Mouse (Mus musculus): ENCODE results near the gene Chrm4.
A peak's percentile ranks its signal among the peaks of the same experiment; 100 is the strongest.

The Chrm4 gene

DNA sequence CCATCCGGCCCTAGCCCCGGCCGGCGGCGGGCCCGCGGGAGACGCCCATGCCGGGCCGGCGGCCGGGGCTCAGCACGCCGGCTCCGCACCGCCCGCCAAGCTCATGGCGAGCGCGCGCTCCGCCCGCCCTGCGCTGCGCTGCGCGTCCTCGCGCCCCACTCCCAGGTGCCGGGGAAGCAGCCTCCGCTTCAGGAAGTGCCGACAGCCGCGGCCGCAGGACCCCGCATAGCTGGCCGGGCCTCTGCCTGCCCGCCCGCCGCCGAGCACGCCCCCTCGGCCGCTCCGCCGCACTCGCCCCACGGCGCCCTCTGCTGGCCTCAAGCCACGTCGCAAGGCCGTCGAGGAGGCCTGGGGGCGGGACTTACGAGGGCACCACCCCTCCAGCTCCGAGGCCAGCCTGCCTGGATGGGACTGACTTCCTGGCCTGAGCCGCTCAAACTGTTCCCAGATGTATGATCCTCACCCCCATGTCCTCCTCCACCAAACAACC, 36.4 kb downstream of the Chrm4 start:
- peak; percentile 90 to 96 for DNase-seq (ENCODE audit: low spot score in 2 of 2)

DNA sequence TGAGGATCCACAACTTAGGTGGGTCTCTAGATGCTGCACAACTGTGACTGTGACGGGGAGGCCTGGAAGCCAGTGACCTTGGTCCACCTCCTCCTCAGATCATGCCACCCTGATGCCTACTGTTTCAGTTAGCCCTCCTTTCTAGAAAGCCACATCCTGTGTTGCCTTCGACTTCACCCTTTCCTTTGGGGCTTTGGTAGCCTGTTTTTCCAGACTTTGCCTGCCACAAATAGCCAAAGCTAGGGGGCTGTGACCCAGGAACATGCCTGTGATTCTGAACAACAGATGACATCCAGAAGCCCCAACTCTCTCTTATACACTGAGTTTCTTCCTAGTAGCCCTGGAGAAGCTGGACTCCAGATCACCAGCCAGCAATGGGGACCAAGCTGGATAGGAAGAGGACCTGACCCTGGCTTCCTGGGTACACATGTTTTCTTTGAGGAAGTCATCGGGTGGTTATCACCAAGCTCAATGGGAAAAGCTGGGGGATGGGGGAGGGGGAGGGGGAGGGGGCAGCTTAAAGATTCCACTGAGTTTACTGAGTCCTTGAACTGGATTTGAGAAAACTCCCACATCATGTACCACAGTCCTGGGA, 37.7 kb downstream of the Chrm4 start:
- no peak for DNase-seq (ENCODE audit: low spot score in 2 of 2)

DNA sequence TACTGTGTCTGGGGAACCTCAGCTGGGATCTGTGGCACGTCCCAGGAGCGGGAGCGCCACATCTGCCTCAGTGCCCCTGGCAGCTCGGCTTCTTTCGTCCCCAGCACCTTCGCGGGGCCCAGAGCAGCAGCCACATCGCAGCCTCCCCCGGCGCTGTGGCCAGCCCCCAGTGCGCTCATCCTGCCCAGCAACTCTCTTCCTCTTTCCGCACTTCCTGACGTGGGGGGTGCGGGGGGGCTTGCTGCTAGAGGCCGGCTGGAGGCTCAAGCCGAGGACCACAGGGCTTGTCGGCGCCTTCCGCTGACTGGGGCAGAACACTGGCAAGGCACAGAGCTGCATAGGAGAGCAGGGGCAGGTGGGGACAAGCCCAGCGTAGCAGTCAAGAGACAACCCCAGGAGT, 38.4 kb downstream of the Chrm4 start:
- peak; percentile 54 to 61 for DNase-seq (ENCODE audit: low spot score in 2 of 2)

DNA sequence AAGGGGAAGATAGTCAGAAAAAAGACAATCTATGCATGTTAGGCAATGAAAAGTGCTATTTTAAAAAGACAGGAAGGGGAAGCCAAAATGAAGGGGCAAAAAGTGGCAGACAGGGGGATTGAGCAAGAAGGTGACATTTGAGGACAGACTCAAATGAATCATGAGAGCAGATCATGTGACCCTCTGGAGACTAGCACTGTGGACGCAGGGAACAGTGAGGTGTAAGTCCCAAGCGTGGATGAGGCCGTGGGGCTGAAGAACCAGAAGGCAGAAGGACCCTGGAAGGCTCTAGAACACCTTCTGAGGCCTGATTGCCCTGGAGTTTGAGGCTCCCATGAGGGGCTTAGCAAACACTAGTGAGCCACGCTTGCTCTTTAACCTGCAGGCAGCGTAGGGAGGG, 39.3 kb downstream of the Chrm4 start:
- DNase-seq (ENCODE audit: low spot score in 2 of 2), result no peak

DNA sequence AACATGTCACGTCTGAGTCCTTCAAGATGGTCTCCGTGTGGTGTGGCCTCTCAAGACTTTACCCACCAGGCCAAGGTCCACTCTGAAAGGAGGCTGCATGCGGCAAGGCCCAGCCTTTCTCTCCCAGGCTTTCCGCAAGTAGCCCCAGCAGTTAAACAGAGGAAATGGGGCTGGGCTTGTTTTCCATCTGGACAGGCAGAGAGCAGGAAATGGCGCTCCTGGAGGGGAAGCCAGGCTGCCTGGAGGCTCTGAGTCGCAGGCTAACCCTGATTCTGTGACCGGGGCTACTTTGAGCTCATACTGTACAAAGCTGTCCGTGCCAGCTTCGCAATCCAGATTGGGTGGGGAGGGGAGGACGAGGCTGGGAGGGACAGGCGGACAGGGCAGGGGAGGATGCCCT, 40.9 kb downstream of the Chrm4 start:
- no peak for DNase-seq (ENCODE audit: low spot score in 2 of 2)

DNA sequence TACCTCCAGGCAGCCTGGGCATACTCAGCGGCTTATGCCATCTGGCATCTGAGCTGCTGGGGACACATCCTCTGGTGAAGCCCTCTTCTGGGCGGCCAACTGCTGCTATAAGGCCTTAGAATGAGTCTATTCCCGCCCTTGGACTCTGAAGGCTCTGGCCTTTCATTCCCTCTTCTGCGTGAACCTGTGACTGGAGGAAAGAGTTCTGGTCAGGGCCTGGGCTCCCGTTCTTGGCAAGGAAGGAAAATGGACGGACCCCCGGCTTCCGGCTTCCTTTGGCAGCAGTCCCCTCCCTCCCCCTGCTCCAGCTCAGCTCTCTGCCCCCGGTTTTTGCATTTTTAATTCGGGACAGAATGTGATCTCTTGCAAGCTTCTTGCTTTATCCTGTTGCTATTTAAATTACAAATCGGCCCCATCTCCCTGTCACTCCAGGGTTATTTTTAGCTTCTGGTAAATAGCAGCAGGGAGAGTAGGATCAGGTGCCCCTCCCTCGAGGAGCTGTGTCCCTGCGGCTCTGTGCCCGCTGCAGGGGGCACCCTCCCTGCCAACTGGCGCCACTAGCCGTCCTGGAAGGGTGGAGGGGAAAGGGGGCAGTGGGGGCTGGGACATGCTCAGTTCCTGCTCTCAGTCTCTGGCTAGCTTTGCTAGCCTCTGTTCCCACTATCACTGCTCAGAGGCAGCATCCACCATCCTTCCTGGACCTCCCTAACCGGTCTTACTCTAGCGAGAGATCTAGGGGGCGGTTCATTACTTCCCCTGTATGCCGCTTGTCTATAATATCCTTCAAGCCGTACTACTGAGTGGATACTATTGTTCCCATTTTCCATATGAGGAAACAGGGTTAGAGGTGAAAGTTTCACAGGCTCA, 44.4 kb downstream of the Chrm4 start:
- DNase-seq (ENCODE audit: low spot score in 2 of 2), result no peak

DNA sequence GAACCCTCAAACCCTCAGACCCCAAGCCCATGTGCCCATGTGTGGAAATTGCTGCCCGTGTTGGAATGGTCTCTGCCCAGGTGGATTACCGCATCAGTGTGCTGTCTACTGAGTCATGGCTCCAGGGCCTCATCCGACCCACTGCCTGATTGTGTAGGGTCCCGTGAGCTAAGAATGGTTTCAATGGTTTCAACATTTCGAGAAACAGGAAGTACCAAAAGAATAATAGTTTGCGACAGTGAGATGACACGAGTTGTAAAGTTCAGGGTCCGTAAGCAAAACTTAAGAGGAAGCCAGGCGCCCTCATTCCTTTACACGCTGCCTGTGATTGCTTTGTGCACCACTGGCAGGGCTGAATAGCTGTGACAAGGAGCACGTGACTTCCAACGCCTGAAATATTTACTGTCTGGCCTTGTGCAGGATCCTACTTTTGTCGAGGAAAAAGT, 45.1 kb downstream of the Chrm4 start:
- DNase-seq (ENCODE audit: low spot score in 2 of 2), result no peak

DNA sequence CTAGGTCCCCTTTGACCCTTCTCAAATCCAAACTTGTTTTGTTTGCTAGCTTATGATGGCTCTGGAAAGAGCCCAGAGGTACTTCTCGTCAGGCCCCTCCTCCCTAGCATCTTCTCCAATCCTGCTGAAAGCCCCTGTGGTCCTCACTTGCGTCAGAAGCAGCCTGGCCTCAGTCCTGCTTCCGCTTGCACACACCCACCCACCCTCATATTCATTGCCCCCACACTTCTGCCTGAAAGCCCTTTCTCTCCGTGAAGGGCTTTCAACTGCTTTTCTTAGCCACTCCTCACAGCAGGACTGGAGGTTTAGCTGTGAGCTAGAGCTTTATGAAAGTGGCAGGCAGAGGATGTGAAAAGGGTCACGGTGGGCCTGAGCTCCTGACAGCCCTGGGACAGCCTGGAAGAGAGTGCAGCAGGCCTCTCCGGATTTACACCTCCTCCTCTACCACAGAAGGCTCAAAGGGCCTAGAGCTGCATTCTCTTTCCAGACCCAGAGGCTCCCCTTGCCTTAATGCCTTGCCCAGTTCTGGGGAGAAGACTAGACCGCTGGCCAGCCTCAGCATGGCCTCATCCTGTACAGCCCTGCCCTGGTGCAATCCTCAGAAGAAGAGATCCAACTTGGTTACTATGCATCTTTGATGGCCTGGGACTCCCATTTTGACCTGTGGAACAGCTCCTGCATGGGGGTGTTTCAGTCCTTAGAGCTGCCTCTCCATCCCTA, 46.5 kb downstream of the Chrm4 start:
- no peak for DNase-seq (ENCODE audit: low spot score in 2 of 2)

DNA sequence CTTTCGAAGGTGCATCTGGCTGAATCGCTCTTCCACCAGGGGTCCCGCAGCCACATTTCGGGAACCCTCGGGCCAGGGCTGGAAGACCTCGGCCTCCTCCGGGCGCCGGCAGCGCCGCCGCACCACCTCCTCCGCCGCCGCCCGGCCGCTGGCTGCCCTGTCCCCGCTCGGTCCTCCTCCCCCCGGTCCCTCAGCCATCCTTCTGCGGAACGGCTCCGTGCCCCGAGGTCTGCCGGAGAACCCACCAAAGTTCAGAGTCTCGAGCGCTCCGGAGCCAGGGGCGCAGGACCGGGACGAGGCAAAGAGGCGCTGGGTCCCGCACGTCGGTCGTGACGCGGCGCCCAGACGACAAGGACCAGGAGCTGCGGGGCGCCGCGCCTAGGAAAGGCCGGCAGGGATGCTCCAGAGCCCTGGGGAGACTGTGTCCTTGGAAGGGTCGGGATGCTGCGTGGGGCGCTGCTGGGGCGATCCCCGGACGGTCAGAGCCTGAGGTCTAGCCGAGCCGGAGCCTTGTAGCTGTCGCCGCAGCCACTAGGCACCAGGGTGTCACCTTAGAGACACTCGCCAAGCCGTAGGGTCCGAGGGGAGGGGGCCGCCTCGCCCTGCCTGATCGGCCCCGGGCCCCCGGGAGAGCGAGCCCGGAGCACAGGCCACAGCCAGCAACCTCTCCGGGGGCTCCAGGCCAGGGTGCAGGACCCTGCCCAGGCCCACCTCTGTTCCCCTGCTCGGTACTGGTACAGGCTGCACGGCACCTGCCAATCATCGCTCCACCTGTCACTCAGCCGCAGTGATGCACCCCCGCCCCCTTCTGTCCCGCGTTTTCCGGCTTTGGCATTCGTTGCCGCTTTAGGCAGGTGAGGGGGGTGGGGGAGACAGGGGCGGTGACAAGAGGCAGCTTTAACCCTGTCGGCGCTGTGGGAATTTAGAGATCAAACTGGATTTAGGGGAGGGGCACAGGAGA, 48.8 kb downstream of the Chrm4 start, which contains the start of gene Dgkz:
Dgkz (minus strand) TSS at position 284 of the 961 bp plus-strand sequence.
- no peak for DNase-seq (ENCODE audit: low spot score in 2 of 2)

DNA sequence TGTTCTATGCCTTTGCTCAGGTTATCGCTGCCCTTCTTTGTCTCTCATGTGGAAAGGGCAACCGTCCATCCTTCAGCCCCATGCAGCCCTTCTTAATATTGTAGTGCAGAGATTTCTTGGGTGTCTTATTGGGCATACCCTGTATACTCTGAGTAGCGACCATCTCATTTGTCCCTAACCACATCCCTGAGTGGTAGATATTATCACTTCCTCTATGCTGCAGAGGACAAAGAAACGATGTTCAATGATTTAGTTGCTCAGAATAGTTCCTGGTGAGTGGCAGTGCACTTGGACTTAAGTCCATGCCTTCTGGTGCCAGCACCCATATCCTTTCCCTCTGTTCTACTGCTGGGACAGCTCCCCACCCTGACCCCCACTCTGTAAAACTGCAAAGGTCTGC, 50.9 kb downstream of the Chrm4 start:
- DNase-seq (ENCODE audit: low spot score in 2 of 2), result no peak
